Mouse (Mus musculus): ENCODE results near the gene Sh3rf1. TPM values are rescaled to one million over a fixed set of nuclear protein-coding genes. Genes with fewer than 3 reads are reported as not detected.
A peak's percentile ranks its signal among the peaks of the same experiment; 100 is the strongest.

Gene Sh3rf1
- 12.6 and 13.8 TPM in 2 replicates for polyA plus RNA-seq (2014; fragmentation: Nextera tagmentation; extraction: Ambion mirVana)

- Histone ChIP-seq H3K36me3 (ENCODE audit: control insufficient read depth, insufficient read depth, low read length) (peaks cover 15% of the 10 kb centered on the region; the same call in 1 of the 2 replicates), H3K4me1 (replicated peaks; ENCODE audit: control insufficient read depth, insufficient read depth, low read length) (peaks cover 26% of the 10 kb centered on the region), H3K4me3 (ENCODE audit: low read depth, low read length) (peak within 1 kb of the TSS; percentile 76), H3K27ac (ENCODE audit: low read depth) (peak within 1 kb of the TSS; percentile 79), H3K9ac (ENCODE audit: low read length) (peak within 1 kb of the TSS; percentile 77), H3K4me2 (ENCODE audit: low read length) (peak within 1 kb of the TSS; percentile 91), H3K9me3 (ENCODE audit: control insufficient read depth, low read length) (0 out of 2 replicates have a peak, but pooled peaks cover 2% of the 10 kb centered on the region), H3K27me3 (replicated peaks; ENCODE audit: control insufficient read depth, insufficient read depth, low read length) (no peaks in the 10 kb centered on the region)
- ATAC-seq (replicated peaks; ENCODE audit: low FRiP score, low TSS enrichment, low read depth) (peak; percentile 92), DNase-seq (ENCODE audit: low spot score) (peak; percentile 90)
- WGBS = under 1% methylated on average over 69 of the region's 84 CpGs
Observed at GRCm38 (mm10) chr8:61223729-61224379, at the start of gene Sh3rf1. Gene Sh3rf1 (plus strand): TSS chr8:61223872.

- 78% methylated on average over 7 of the region's 7 CpGs for WGBS
- H3K4me3 ChIP-seq (ENCODE audit: low read depth, low read length) = no peak overlapping the region
- no peaks in the 10 kb centered on the region for H3K4me1 ChIP-seq (replicated peaks; ENCODE audit: control insufficient read depth, insufficient read depth, low read length)
- no peaks in the 10 kb centered on the region for H3K9me3 ChIP-seq (ENCODE audit: control insufficient read depth, low read length)
- ATAC-seq (replicated peaks; ENCODE audit: low FRiP score, low TSS enrichment, low read depth) = no peak
- H3K4me2 ChIP-seq (ENCODE audit: low read length) = no peak overlapping the region
- no peaks in the 10 kb centered on the region for H3K27me3 ChIP-seq (replicated peaks; ENCODE audit: control insufficient read depth, insufficient read depth, low read length)
- DNase-seq (ENCODE audit: low spot score) = no peak
- H3K27ac ChIP-seq (ENCODE audit: low read depth) = no peak overlapping the region
- H3K36me3 ChIP-seq (ENCODE audit: control insufficient read depth, insufficient read depth, low read length) = no peaks in the 10 kb centered on the region
- H3K9ac ChIP-seq (ENCODE audit: low read length) = no peak overlapping the region
Observed at GRCm38 (mm10) chr8:61173921-61174492, 49.7 kb upstream of the Sh3rf1 start.

GRCm38 (mm10) chr8:61175876-61176275 is 47.8 kb upstream of the Sh3rf1 start:
- H3K36me3 ChIP-seq (ENCODE audit: control insufficient read depth, insufficient read depth, low read length) = no peaks in the 10 kb centered on the region
- no peaks in the 10 kb centered on the region for H3K4me1 ChIP-seq (replicated peaks; ENCODE audit: control insufficient read depth, insufficient read depth, low read length)

GRCm38 (mm10) chr8:61177680-61178593 is 45.7 kb upstream of the Sh3rf1 start:
- ATAC-seq (replicated peaks; ENCODE audit: low FRiP score, low TSS enrichment, low read depth) (no peak), DNase-seq (ENCODE audit: low spot score) (no peak)
- Histone ChIP-seq H3K27me3 (replicated peaks; ENCODE audit: control insufficient read depth, insufficient read depth, low read length) (no peaks in the 10 kb centered on the region), H3K4me3 (ENCODE audit: low read depth, low read length) (no peak overlapping the region), H3K36me3 (ENCODE audit: control insufficient read depth, insufficient read depth, low read length) (no peaks in the 10 kb centered on the region), H3K9ac (ENCODE audit: low read length) (no peak overlapping the region), H3K4me1 (replicated peaks; ENCODE audit: control insufficient read depth, insufficient read depth, low read length) (no peaks in the 10 kb centered on the region), H3K4me2 (ENCODE audit: low read length) (no peak overlapping the region), H3K9me3 (ENCODE audit: control insufficient read depth, low read length) (no peaks in the 10 kb centered on the region), H3K27ac (ENCODE audit: low read depth) (no peak overlapping the region)
- 71% methylated on average over 12 of the region's 12 CpGs for WGBS

More at GRCm38 (mm10) chr8:61175876-61176275, 47.8 kb upstream of the Sh3rf1 start:
- Histone ChIP-seq H3K4me2 (ENCODE audit: low read length) (no peak overlapping the region), H3K9ac (ENCODE audit: low read length) (no peak overlapping the region), H3K4me3 (ENCODE audit: low read depth, low read length) (no peak overlapping the region), H3K27ac (ENCODE audit: low read depth) (no peak overlapping the region), H3K9me3 (ENCODE audit: control insufficient read depth, low read length) (no peaks in the 10 kb centered on the region), H3K27me3 (replicated peaks; ENCODE audit: control insufficient read depth, insufficient read depth, low read length) (no peaks in the 10 kb centered on the region)
- DNase-seq (ENCODE audit: low spot score) = no peak
- ATAC-seq (replicated peaks; ENCODE audit: low FRiP score, low TSS enrichment, low read depth) = no peak
- WGBS = 87% methylated on average over 2 of the region's 2 CpGs

- Histone ChIP-seq H3K36me3 (ENCODE audit: control insufficient read depth, insufficient read depth, low read length) (no peaks in the 10 kb centered on the region), H3K27me3 (replicated peaks; ENCODE audit: control insufficient read depth, insufficient read depth, low read length) (no peaks in the 10 kb centered on the region), H3K4me3 (ENCODE audit: low read depth, low read length) (no peak overlapping the region), H3K9me3 (ENCODE audit: control insufficient read depth, low read length) (no peaks in the 10 kb centered on the region), H3K9ac (ENCODE audit: low read length) (no peak overlapping the region), H3K4me2 (ENCODE audit: low read length) (no peak overlapping the region), H3K4me1 (replicated peaks; ENCODE audit: control insufficient read depth, insufficient read depth, low read length) (no peaks in the 10 kb centered on the region), H3K27ac (ENCODE audit: low read depth) (no peak overlapping the region)
- peak; percentile 29 for DNase-seq (ENCODE audit: low spot score)
- WGBS = 69% methylated on average over 11 of the region's 11 CpGs
- no peak for ATAC-seq (replicated peaks; ENCODE audit: low FRiP score, low TSS enrichment, low read depth)
Observed at GRCm38 (mm10) chr8:61178594-61179140, 45.0 kb upstream of the Sh3rf1 start.

- H3K4me1 ChIP-seq (replicated peaks; ENCODE audit: control insufficient read depth, insufficient read depth, low read length) = no peaks in the 10 kb centered on the region
- H3K4me2 ChIP-seq (ENCODE audit: low read length) = no peak overlapping the region
- no peak overlapping the region for H3K9ac ChIP-seq (ENCODE audit: low read length)
- no peak for ATAC-seq (replicated peaks; ENCODE audit: low FRiP score, low TSS enrichment, low read depth)
- no peak overlapping the region for H3K4me3 ChIP-seq (ENCODE audit: low read depth, low read length)
- no peak overlapping the region for H3K27ac ChIP-seq (ENCODE audit: low read depth)
- no peaks in the 10 kb centered on the region for H3K27me3 ChIP-seq (replicated peaks; ENCODE audit: control insufficient read depth, insufficient read depth, low read length)
- no peaks in the 10 kb centered on the region for H3K36me3 ChIP-seq (ENCODE audit: control insufficient read depth, insufficient read depth, low read length)
- no peaks in the 10 kb centered on the region for H3K9me3 ChIP-seq (ENCODE audit: control insufficient read depth, low read length)
- peak; percentile 39 for DNase-seq (ENCODE audit: low spot score)
- WGBS = 61% methylated on average over 2 of the region's 2 CpGs
Observed at GRCm38 (mm10) chr8:61181592-61181991, 42.1 kb upstream of the Sh3rf1 start.

- 76% methylated on average over 4 of the region's 4 CpGs for WGBS
- DNase-seq (ENCODE audit: low spot score) (peak; percentile 45), ATAC-seq (replicated peaks; ENCODE audit: low FRiP score, low TSS enrichment, low read depth) (no peak)
- Histone ChIP-seq H3K27ac (ENCODE audit: low read depth) (no peak overlapping the region), H3K9me3 (ENCODE audit: control insufficient read depth, low read length) (no peaks in the 10 kb centered on the region), H3K27me3 (replicated peaks; ENCODE audit: control insufficient read depth, insufficient read depth, low read length) (no peaks in the 10 kb centered on the region), H3K4me3 (ENCODE audit: low read depth, low read length) (no peak overlapping the region), H3K4me2 (ENCODE audit: low read length) (no peak overlapping the region), H3K4me1 (replicated peaks; ENCODE audit: control insufficient read depth, insufficient read depth, low read length) (no peaks in the 10 kb centered on the region), H3K9ac (ENCODE audit: low read length) (no peak overlapping the region), H3K36me3 (ENCODE audit: control insufficient read depth, insufficient read depth, low read length) (no peaks in the 10 kb centered on the region)
Observed at GRCm38 (mm10) chr8:61182020-61182419, 41.7 kb upstream of the Sh3rf1 start.

All from intestine, embryonic 14.5 days (tissue).